Mouse (Mus musculus) WW6 (cell line): ENCODE data around the gene Zfp526.

ENCODE experiments used
- DNase-seq: peaks from one replicate; pipeline ENCODE4 v3.0.0-alpha.2; 2013; ENCODE audit warnings: low read depth, low spot score

Gene Zfp526

DNA sequence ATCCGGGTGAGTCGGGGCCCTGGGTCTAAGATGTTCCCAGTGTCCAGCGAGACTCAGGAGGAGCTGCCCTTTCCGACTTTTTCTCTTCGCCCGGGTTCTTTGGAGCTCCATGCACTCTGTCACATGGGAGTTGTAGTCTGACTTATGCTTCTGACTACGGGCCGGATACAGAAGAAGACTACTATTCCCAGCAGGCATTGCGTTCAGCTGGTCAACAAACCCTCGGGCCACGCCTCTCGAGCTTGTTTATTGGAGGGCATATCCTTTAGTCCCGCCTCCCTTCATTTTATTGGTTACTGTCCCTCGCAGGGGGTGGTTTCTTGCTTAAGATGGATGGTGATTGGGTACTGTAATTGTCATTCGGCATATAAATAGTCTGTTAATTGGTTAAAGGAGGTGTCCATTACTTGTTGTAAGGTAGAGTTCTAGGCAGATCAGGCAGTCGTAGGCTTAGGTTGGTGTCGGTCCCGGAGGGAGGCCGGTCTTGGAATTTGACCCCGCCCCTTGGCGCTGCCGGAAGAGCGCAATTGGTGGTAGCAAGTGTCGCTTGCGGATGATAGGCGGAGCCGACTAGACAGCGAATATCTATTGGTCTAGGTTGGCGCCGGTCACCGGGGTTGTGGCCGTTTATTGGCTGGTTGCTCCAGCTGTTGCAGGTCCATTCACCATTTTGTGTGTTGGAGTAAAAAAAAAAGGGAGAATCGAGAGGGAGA, 46.7 kb downstream of the Zfp526 start:
- peak; percentile 98 for DNase-seq

GRCm38 (mm10) chr7:25268588-25268987, 47.4 kb downstream of the Zfp526 start:
- DNase-seq: no peak

DNA sequence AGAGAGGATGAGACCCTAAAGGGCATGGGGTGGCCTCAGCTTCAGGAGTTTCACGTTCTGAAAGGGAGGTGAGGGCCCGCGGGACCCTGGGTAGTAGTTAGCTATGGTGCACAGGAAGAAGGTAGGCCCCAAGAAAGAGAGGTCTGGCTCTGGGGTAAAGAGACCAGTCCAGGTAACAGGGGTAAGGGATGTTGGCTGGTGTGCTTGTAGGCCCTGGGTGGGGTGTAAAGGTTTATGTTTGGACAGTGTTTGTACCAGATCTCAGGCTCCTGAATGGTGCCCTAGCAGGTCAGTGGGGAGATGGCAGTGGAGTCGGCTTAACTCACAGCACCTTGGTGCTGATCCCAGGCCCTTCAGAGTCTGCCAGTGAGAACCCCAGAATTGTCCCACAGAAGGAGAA, 47.8 kb downstream of the Zfp526 start:
- DNase-seq: no peak

GRCm38 (mm10) chr7:25269545-25270271, 48.5 kb downstream of the Zfp526 start:
- DNase-seq: no peak

- DNase-seq: no peak
Measured at GRCm38 (mm10) chr7:25270652-25271633, 49.7 kb downstream of the Zfp526 start.

- no peak for DNase-seq
Measured at GRCm38 (mm10) chr7:25271651-25272444, 50.6 kb downstream of the Zfp526 start.

DNA sequence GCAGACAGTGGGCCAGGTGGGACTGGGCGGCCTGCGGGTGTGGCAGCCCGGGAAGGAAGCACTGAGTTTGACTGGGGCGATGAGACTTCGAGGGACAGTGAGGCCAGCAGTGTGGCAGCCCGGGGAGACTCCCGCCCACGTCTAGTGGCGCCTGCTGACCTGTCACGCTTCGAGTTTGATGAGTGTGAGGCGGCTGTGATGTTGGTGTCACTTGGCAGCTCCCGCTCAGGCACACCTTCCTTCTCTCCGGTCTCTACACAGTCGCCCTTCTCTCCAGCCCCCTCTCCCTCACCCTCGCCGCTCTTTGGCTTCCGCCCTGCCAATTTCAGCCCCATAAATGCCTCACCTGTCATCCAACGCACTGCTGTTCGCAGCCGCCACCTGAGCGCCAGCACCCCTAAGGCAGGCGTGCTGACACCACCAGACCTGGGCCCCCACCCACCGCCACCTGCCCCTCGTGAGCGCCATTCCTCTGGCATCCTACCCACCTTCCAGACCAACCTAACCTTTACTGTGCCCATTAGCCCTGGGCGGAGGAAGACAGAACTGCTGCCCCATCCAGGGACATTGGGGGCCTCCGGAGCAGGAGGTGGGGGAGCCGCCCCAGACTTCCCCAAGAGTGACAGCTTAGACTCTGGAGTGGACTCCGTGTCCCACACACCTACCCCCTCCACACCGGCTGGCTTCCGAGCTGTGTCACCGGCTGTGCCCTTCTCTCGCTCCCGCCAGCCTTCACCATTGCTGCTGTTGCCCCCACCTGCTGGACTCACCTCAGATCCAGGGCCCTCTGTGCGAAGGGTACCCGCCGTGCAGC, 51.4 kb downstream of the Zfp526 start:
- DNase-seq: no peak

DNA sequence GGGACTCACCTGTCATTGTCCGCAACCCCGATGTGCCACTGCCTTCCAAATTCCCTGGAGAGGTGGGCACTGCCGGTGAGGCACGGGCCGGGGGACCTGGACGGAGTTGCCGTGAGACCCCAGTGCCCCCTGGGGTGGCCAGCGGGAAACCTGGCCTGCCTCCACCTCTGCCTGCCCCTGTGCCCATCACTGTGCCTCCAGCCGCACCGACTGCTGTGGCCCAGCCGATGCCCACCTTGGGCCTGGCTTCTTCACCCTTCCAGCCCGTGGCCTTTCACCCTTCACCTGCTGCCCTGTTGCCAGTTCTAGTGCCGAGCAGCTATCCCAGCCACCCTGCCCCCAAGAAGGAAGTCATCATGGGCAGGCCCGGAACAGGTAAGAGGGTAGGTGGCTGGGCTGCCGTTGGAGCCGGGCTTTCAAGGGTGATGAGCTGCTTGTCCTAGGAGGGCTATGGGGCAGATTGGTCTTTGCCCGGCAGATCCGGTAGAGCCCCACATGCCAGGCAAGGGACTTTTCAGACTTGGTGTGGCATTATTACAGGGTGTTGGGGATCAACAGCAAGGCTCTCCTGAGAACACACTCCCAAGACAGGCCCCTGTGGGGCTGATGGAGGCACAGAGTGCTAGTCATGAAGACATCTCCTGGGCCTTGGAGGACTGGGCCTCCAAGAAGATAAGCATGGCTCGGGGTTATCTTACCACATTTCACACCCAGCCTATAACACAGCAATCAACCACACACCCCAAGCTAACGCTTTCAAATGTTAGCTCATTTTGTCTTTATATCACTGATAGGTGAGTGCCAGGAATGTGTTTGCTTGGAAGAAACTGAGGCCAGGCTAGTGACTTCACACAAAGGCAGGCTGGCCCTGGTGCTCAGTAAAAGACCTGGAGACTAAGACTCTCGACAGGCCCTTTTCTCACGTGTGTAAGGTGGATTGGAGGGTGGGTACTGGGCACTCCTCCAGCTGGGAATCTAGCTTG, 52.3 kb downstream of the Zfp526 start:
- no peak for DNase-seq

- DNase-seq: no peak
Measured at GRCm38 (mm10) chr7:25274571-25274970, 53.3 kb downstream of the Zfp526 start.

- no peak for DNase-seq
Measured at GRCm38 (mm10) chr7:25274996-25275395, 53.8 kb downstream of the Zfp526 start.

DNA sequence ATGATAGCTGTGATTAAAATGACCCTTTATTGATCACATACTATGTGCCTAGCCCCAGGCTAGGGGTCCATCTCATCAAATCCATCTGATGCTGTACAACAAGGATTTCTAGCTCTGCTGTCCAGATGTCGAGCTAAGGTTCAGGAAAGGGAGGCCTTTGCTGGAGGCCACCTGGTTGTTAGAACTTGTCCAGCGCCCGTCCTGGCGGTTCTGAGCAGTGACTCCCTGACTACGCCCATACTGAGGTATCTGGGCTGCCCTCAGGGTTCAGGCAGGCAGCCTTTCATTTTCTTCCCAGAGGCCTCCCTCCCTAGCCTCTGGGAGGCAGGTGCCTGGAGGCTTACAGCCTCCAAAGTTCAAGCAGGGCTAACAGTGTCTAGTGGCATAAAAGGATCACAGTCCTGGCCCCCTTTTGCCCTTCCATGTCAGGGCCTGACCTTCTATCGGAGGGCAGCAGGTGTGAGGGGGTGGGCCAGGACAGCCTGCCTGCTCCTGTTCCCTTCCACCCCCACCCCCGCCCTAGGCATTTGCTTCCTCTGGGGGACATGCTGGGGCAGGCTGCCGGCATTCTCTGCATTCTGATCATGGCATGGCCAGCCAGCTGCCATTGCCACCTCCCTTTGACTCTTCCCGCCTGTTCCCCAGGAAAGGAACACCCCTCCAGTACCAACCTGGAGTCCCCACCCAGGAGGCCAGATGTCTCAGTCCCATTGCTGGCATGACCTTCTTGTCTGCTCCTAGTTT, 54.5 kb downstream of the Zfp526 start:
- no peak for DNase-seq
